Mouse (Mus musculus) B cell, adult (primary cell): ENCODE measurements around the gene Fam24a. TPM values are rescaled to one million over a fixed set of nuclear protein-coding genes. Genes with fewer than 3 reads are reported as not detected.

Experiments used
- total RNA-seq: library from RNA; stranded (reverse); gene quantifications from 4 replicates; pipeline ENCODE4 v1.2.4, GENCODE M21; 2023; ENCODE audit not compliant: inconsistent age

Gene Fam24a
- not detected in 4 replicates for total RNA-seq

GRCm38 (mm10) chr7:131333564-131333963, at the start of gene Fam24a:
TSS of gene Fam24a (plus strand) at chr7:131333864.

GRCm38 (mm10) chr7:131322192-131322591, 11.5 kb upstream of the Fam24a start, which contains the start of gene Cuzd1:
TSS of gene Cuzd1 (minus strand) at chr7:131322292.

GRCm38 (mm10) chr7:131329416-131329815, 4.2 kb upstream of the Fam24a start, which contains the start of gene Fam24b:
TSS of gene Fam24b (minus strand) at chr7:131329516.

GRCm38 (mm10) chr7:131362615-131363300, 29.1 kb downstream of the Fam24a start, which contains the start of gene 2310057M21Rik:
TSS of gene 2310057M21Rik (minus strand) at chr7:131362759.

GRCm38 (mm10) chr7:131370648-131371469, 37.2 kb downstream of the Fam24a start, which contains the start of gene Pstk:
TSS of gene Pstk (plus strand) at chr7:131371141.

Other genes with a start within 250 kb of the Fam24a start
- gene 4933402N03Rik, start 187.6 kb upstream of the Fam24a start, total RNA-seq = not detected in 4 replicates
- gene 5430419D17Rik, start 159.5 kb upstream of the Fam24a start, total RNA-seq = not detected in 4 replicates
- gene Cuzd1, start 11.6 kb upstream of the Fam24a start, total RNA-seq = not detected in 4 replicates
- gene Fam24b, start 4.3 kb upstream of the Fam24a start, total RNA-seq = 1.6 TPM in 1 of 4 replicates, not detected in the others
- 15.1 to 24.5 TPM (median 17.9 TPM) in 4 replicates for gene 2310057M21Rik, start 28.9 kb downstream of the Fam24a start, total RNA-seq
- gene Pstk, start 37.3 kb downstream of the Fam24a start, total RNA-seq = 12.9 to 20.6 TPM (median 16.8 TPM) in 4 replicates
- gene Ikzf5, start 76.7 kb downstream of the Fam24a start, total RNA-seq = 52.0 to 74.1 TPM (median 65.3 TPM) in 4 replicates
- gene Acadsb, start 76.7 kb downstream of the Fam24a start, total RNA-seq = 15.4 to 22.4 TPM (median 18.4 TPM) in 4 replicates
- gene Hmx3, start 209.0 kb downstream of the Fam24a start, total RNA-seq = not detected in 4 replicates
- gene Hmx2, start 214.9 kb downstream of the Fam24a start, total RNA-seq = not detected in 4 replicates
- 46.0 to 59.3 TPM (median 53.1 TPM) in 4 replicates for gene Bub3, start 226.4 kb downstream of the Fam24a start, total RNA-seq